Mouse (Mus musculus) stomach, embryonic 16.5 days (tissue): Measurements from ENCODE around the gene Sypl2. TPM values are rescaled to one million over a fixed set of nuclear protein-coding genes. Genes with fewer than 3 reads are reported as not detected.
"Not testable (repeated sequence)": the region's sequence is repeated elsewhere in the genome, so short reads cannot be mapped to it uniquely, and the experiment has no call there.

Source experiments
- ATAC-seq: fragments of 200-750 bp; cut with Nextera tagmentation; 2 replicates; pipeline ENCODE4 v1.8.0; 2017; ENCODE audit warnings: moderate number of reproducible peaks, moderate TSS enrichment; ENCODE audit not compliant: insufficient read depth, low FRiP score
- H3K27ac ChIP-seq: fragments of 300-500 bp; sonication (generic); 2 replicates; pipeline ENCODE4 v1.5.1; 2014; ENCODE audit warnings: low read length
- H3K27me3 ChIP-seq: fragments of 300-500 bp; sonication (generic); 2 replicates; pipeline ENCODE4 v1.6.1; 2014; ENCODE audit warnings: low read length, control low read depth, mixed read lengths; ENCODE audit not compliant: control insufficient read depth, insufficient read depth
- H3K36me3 ChIP-seq: fragments of 300-500 bp; sonication (generic); 2 replicates; pipeline ENCODE4 v1.6.1; 2014; ENCODE audit warnings: low read length; ENCODE audit not compliant: control insufficient read depth, insufficient read depth
- H3K4me1 ChIP-seq: fragments of 300-500 bp; sonication (generic); 2 replicates; pipeline ENCODE4 v1.6.1; 2014; ENCODE audit warnings: low read length, control low read depth, mixed read lengths; ENCODE audit not compliant: control insufficient read depth, insufficient read depth
- H3K4me2 ChIP-seq: fragments of 300-500 bp; sonication (generic); 2 replicates; pipeline ENCODE4 v1.6.1; 2014; ENCODE audit warnings: low read depth, low read length, mixed read lengths
- H3K4me3 ChIP-seq: fragments of 300-500 bp; sonication (generic); replicated peaks from 2 replicates; pipeline ENCODE4 v1.5.1; 2014; ENCODE audit warnings: mild to moderate bottlenecking, low read length
- H3K9ac ChIP-seq: fragments of 300-500 bp; sonication (generic); 2 replicates; pipeline ENCODE4 v1.6.1; 2014; ENCODE audit warnings: low read length
- H3K9me3 ChIP-seq: fragments of 300-500 bp; sonication (generic); replicated peaks from 2 replicates; pipeline ENCODE4 v1.6.1; 2016; ENCODE audit warnings: low read length, control low read depth; ENCODE audit not compliant: control insufficient read depth
- WGBS: fragments of 180-500 bp; shearing (Covaris S2); extraction: QIAGEN DNeasy Blood & Tissue Kit; methylation state at CpG from one replicate; pipeline ENCODE4 v1.1.7; 2014; 5-methylcytosine and 5-hydroxymethylcytosine counted together
- polyA plus RNA-seq: library from polyadenylated mRNA; unstranded; fragments of >200 nt; fragmentation: Nextera tagmentation; extraction: Ambion mirVana; gene quantifications from 2 replicates; pipeline ENCODE4 v1.2.1, GENCODE M21; 2015

Sypl2 gene
- 0.15 and 3.4 TPM in 2 replicates for polyA plus RNA-seq

DNA sequence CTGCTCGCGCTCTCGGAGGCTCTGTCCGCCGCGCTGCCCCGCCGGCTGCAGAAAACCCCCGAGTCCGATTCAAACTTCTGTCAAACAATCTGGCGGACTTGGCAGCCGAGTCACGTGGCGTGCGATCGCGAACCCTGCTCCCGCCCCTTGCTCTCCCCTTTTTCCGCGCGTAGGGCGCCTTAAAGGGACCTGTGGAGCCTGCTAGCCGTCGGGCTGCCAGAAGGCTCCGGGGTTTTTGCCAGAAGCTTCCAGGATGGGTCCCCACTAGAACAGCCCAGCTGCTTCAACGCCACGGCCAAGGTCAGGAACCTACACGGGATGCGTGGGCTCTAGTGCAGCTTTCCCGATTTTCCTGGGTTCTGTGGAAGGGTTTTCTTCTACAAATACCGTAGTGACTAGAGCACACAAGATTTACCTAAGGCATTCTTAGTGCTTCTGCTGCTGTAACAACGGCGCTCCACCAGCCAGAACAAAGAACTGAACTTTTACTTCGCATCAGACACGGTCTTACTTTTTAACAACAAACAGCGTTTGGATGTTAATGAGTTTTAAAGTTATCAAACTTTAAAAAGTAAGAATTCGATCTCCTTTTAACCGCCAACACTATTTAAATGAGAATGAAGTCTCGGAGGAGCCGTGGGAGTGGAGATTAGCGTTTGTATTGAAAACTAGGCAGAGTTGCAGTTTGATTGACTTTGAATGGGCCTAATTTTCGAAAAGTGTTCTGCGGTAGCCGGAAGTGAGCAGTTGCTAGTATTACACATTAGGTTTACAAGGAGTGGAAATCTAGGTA, at the start of gene Sypl2:
Gene Sypl2 (minus strand): TSS at position 91 of the 793 bp plus-strand sequence.
- Histone ChIP-seq H3K4me3 (peak within 1 kb of the TSS; percentile 44), H3K27ac (no peak within 1 kb of the TSS), H3K27me3 (peaks cover 32% of the 10 kb centered on the region), H3K9ac (peak within 1 kb of the TSS; percentile 59), H3K4me1 (peaks cover 6% of the 10 kb centered on the region; the same call in 1 of the 2 replicates), H3K36me3 (no peaks in the 10 kb centered on the region), H3K9me3 (no peaks in the 10 kb centered on the region), H3K4me2 (peak within 1 kb of the TSS; percentile 66)
- ATAC-seq: peak; percentile 29; the same call in 1 of the 2 replicates
- 5% methylated on average over 44 of the region's 44 CpGs for WGBS

DNA sequence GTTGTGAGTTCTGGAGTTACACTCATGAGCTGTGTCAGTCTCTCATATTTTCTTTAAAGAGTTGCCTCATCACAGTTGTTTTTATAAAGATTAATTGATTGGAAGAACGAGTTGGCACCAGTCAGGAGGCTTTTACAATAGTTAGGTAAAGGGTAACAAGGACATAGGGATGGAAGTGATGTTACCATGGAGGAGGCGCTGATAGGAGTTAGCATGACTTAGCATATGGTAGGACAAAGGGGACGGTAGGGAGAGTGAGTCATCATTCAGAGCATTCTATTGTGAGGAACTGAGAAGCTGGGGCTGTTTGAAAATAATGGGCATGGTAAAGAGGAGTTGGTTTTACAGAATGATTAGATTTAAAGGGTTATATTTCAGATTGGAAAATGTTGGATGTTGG, 32.9 kb upstream of the Sypl2 start:
- Histone ChIP-seq H3K27ac (no peak overlapping the region), H3K27me3 (no peaks in the 10 kb centered on the region), H3K4me1 (peaks cover 12% of the 10 kb centered on the region), H3K9ac (no peak overlapping the region), H3K9me3 (no peaks in the 10 kb centered on the region), H3K4me2 (no peak overlapping the region), H3K4me3 (no peak overlapping the region), H3K36me3 (peaks cover 4% of the 10 kb centered on the region; the same call in 1 of the 2 replicates)
- no peak for ATAC-seq
- WGBS: 62% methylated on average over 3 of the region's 3 CpGs

DNA sequence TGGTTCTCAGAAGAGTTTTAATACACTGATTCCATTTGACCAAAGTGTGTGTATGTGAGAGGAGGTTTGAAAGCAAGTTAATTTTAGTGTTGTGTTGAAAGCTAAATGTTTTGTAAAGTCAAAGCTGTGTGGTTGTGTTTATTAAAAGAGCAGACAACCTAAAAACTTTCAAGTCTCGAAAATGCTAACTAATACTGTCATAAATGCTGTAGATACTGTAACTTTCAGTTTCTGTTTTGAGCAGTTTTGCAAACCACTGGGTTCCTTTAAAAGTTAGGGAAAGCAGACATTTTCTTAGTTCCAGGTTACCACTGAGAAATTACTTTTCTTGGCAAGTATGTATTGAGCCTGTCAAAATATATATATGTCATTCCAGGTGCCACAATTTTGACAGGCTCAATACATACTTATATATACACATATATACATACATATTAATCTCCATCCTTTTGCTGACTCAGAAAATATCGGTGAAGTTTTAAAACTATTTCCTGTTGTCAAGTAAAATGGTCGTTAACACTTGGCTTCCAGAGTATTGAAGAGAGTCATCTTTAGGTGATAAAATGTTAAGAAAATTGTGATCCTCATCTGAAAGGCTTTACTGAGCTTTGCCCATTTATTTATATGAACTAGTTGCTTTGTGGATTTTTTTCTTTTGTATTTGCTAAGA, 31.5 kb upstream of the Sypl2 start:
- Histone ChIP-seq H3K9me3 (no peaks in the 10 kb centered on the region), H3K4me1 (peaks cover 12% of the 10 kb centered on the region), H3K4me2 (peak overlapping the region; percentile 84), H3K4me3 (peak overlapping the region; percentile 97), H3K9ac (peak overlapping the region; percentile 91), H3K27ac (no peak overlapping the region), H3K27me3 (no peaks in the 10 kb centered on the region), H3K36me3 (peaks cover 4% of the 10 kb centered on the region; the same call in 1 of the 2 replicates)
- ATAC-seq: no peak
- 60% methylated on average over 3 of the region's 3 CpGs for WGBS

DNA sequence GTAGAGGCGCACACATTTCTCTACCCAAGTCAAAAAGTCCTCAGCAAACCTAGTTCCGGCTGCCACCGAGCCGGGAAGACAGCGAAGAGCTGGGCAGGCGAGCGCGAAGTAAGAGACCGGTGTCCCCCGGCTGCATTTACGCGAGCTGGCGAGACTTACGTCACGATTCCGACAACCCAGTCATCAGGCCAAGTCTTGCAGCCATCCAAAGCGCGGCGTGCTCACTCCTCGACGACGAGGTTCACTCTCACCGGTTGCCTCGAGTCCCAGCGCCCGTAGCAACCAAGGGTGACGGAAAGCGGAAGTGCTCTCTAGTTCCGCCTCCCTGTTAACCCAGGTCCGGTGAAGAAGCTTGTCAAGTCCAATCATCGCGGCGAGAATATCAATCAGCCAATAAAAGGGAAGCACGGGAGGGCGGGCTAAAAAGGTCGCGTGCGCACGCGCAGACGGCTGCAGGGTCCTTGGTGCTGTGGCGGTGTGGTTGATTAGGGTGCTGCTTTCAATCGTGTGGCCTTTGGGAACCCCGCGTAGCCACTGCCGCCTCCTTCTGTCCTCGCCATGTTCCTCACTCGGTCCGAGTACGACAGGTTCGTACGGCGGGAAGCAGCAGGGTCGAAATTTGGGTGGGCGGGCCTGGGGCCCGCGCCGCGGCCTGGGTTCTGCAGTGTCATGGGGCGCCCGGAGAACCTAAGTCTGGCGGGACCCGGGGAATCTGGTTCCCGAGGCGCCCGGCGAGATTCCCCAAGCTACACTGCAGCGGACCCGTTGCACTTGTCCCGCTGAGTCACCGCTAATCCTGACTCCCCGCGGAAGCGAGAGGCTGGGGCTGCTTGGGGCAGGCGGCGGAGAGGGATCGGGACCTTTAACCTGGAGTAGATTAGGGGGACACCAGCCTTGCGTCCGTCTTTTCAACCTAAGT, 30.5 kb upstream of the Sypl2 start, which contains the start of gene Psma5:
Gene Psma5 (plus strand): TSS at position 208 of the 919 bp plus-strand sequence.
- under 1% methylated on average over 79 of the region's 79 CpGs for WGBS
- H3K27ac ChIP-seq: peak within 1 kb of the TSS; percentile 46
- peak; percentile 99 for ATAC-seq

DNA sequence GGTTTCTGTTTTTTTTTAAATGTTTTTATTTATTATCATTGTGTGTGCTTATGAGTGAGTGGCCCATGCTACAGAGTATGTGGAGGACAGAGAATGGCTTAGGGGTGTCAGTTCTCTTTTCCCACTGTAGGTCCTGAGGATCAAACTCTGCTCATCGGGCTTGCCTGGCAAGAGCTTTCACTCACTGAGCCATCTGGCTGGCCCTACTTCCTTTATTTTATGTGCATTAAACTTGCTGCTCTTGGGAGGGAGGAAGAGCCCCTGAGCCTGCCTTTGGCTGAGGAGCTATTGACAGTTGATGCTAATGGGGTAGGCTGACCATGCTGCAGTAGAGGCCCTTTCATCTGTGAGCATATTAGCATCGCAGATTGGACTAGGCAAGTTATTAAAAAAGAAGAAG, 20.4 kb upstream of the Sypl2 start:
- ATAC-seq: no peak
- 80% methylated on average over 2 of the region's 2 CpGs for WGBS
- no peak overlapping the region for H3K4me3 ChIP-seq
- no peaks in the 10 kb centered on the region for H3K36me3 ChIP-seq
- no peak overlapping the region for H3K27ac ChIP-seq
- no peaks in the 10 kb centered on the region for H3K4me1 ChIP-seq
- no peaks in the 10 kb centered on the region for H3K9me3 ChIP-seq
- H3K4me2 ChIP-seq: no peak overlapping the region
- H3K9ac ChIP-seq: no peak overlapping the region
- H3K27me3 ChIP-seq: no peaks in the 10 kb centered on the region

More for the DNA sequence above, 30.5 kb upstream of the Sypl2 start, which contains the start of gene Psma5:
- Histone ChIP-seq H3K4me3 (peak within 1 kb of the TSS; percentile 97), H3K4me2 (peak within 1 kb of the TSS; percentile 84), H3K36me3 (no peaks in the 10 kb centered on the region; the same call in 1 of the 2 replicates), H3K4me1 (peaks cover 12% of the 10 kb centered on the region), H3K27me3 (no peaks in the 10 kb centered on the region), H3K9ac (peak within 1 kb of the TSS; percentile 91), H3K9me3 (no peaks in the 10 kb centered on the region)

DNA sequence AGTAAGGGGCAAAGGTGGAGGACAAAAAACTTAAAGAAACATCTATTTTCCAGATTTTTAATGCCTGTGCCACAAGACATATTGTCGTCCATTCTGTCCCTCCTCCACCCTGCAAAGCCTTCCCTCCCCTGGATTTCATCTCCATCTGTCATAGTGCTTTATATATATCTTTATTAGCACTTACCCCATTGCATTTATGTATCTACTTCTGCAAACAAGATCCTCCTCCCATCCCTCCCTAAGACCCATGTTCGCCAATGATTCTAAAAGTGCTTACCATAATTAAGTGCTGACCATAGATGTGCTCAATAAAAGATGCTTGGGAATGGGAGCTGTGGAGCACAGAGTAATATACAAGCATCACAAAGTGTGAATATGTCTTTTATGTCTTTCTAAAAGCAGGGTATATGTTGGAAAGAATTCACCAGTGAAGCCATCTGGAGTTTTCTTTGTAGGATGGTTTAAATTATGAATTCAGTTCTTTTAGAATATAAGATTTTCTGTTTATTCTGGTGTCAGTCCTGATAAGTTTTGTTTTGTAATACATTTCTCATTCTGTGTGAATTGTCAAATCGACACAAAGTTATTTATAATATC, 14.9 kb upstream of the Sypl2 start:
- Histone ChIP-seq H3K27me3 (no peaks in the 10 kb centered on the region), H3K4me1 (no peaks in the 10 kb centered on the region), H3K36me3 (no peaks in the 10 kb centered on the region), H3K9me3 (no peaks in the 10 kb centered on the region), H3K4me3 (no peak overlapping the region), H3K9ac (no peak overlapping the region), H3K27ac (no peak overlapping the region), H3K4me2 (no peak overlapping the region)
- no peak for ATAC-seq
- 85% methylated on average over 3 of the region's 3 CpGs for WGBS

DNA sequence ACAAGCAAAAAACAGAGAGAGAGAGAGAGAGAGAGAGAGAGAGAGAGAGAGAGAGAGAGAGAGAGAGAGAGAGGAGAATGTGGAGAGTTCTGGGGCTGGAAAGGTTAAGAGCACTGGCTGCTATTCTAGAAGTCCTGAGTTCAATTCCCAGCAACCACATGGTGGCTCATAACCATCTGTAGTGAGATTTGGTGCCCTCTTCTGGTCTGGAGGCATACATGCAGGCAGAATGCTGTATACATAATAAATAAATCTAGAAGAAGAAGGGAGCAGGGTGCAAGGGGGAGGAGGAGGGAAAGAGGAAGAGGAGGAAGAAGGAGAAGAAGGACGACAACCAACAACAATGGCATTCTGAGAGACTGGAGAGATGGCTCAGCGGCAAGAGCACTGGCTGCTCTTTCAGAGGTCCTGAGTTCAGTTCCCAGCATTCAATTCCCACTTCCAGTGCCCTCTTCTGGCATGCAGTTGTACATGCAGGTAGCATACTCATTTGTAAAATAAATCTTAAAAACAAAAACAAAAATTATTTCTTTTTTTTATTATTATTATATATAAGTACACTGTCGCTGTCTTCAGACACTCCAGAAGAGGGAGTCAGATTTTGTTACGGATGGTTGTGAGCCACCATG, 11.1 kb upstream of the Sypl2 start:
- not testable (repeated sequence) for H3K27ac ChIP-seq, ATAC-seq, H3K4me2 ChIP-seq, H3K4me1 ChIP-seq, H3K27me3 ChIP-seq, H3K4me3 ChIP-seq, H3K36me3 ChIP-seq, H3K9me3 ChIP-seq, H3K9ac ChIP-seq
- 82% methylated on average over 4 of the region's 4 CpGs for WGBS

DNA sequence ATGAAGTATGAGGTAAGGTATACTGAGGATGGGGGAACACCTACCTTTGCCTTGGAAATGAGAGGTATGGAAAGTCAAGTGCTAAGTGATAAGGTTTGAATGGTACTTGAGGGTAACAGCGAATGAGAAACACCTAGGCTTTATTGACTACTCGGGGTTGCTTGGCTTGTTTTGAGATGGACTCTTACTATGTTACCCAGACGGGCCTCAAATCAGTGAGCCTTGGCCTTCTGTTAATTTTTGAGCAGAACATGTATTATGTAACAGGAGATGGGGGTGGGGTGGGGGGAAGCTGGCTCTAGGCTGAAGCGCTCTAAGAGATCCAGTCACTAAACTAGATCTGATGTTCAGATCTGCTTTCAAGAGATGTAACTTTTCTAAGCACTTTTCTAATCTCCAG, 5.2 kb upstream of the Sypl2 start:
- no peaks in the 10 kb centered on the region for H3K9me3 ChIP-seq
- H3K27ac ChIP-seq: no peak overlapping the region
- H3K4me3 ChIP-seq: no peak overlapping the region
- 0 out of 2 replicates have a peak, but pooled peaks cover 9% of the 10 kb centered on the region for H3K27me3 ChIP-seq
- no peaks in the 10 kb centered on the region for H3K36me3 ChIP-seq
- no peak for ATAC-seq
- H3K9ac ChIP-seq: no peak overlapping the region
- no peaks in the 10 kb centered on the region for H3K4me1 ChIP-seq
- no peak overlapping the region for H3K4me2 ChIP-seq
- 79% methylated on average over 4 of the region's 4 CpGs for WGBS
